Mouse (Mus musculus) MEL (cell line): ENCODE measurements at regions not wholly inside any gene's neighbourhood (a gene's known extent, or its start where the extent isn't known, plus 50 kb on each side); places are given as distances from the start of the nearest gene placed in this dataset.

Source experiments
- DNase-seq: peaks from one replicate; pipeline ENCODE4 v3.0.0; 2011; ENCODE audit warnings: low read depth, low spot score
- H3K27ac ChIP-seq: 2 replicates; pipeline ENCODE4 v1.5.1; 2012; ENCODE audit warnings: low read depth, mild to moderate bottlenecking, control low read depth, low read length, moderate library complexity; ENCODE audit not compliant: control insufficient read depth
- H3K27me3 ChIP-seq, 2 experiments: fragments of 150-350 bp in 1 of 2; sonication (generic) in 1 of 2; 2 replicates each; pipeline ENCODE4 v1.6.1; 2012; ENCODE audit warnings: low read length in 2 of 2, mild to moderate bottlenecking in 2 of 2, improper control_type of control experiment in 1 of 2, moderate library complexity in 1 of 2; ENCODE audit not compliant: insufficient read depth in 2 of 2, control insufficient read depth in 1 of 2
- H3K36me3 ChIP-seq, 2 experiments: 2 replicates each; pipeline ENCODE4 v1.6.1; 2012 to 2014; ENCODE audit warnings: low read length in 2 of 2, improper control_type of control experiment in 1 of 2, inconsistent platforms in 1 of 2, mild to moderate bottlenecking in 1 of 2; ENCODE audit not compliant: insufficient read depth in 2 of 2, control insufficient read depth in 1 of 2
- H3K4me1 ChIP-seq, 2 experiments: fragments of 150-350 bp in 1 of 2; sonication (generic) in 1 of 2; 2 replicates each; pipeline ENCODE4 v1.6.1; 2012; ENCODE audit warnings: low read length in 2 of 2, improper control_type of control experiment in 1 of 2, mild to moderate bottlenecking in 1 of 2; ENCODE audit not compliant: insufficient read depth in 2 of 2, control insufficient read depth in 1 of 2
- H3K4me3 ChIP-seq, 2 experiments: fragments of 150-350 bp in 1 of 2; sonication (generic) in 1 of 2; 2 replicates each; pipeline ENCODE4 v1.5.1; 2012; ENCODE audit warnings: low read depth in 2 of 2, low read length in 2 of 2, mild to moderate bottlenecking in 2 of 2, moderate library complexity in 2 of 2, control low read depth in 1 of 2, improper control_type of control experiment in 1 of 2; ENCODE audit not compliant: control insufficient read depth in 1 of 2, insufficient read depth in 1 of 2
- H3K79me2 ChIP-seq: 2 replicates; pipeline ENCODE4 v1.6.1; 2012; ENCODE audit warnings: mild to moderate bottlenecking, low read length, moderate library complexity; ENCODE audit not compliant: control insufficient read depth, poor library complexity, insufficient read depth
- H3K9ac ChIP-seq: 2 replicates; pipeline ENCODE4 v1.6.1; 2012; ENCODE audit warnings: low read depth, mild to moderate bottlenecking, control low read depth, low read length, moderate library complexity; ENCODE audit not compliant: control insufficient read depth, poor library complexity, severe bottlenecking
- H3K9me3 ChIP-seq: fragments of 150-350 bp; sonication (generic); replicated peaks from 2 replicates; pipeline ENCODE4 v1.6.1; 2012; ENCODE audit warnings: mild to moderate bottlenecking, low read length, improper control_type of control experiment, moderate library complexity; ENCODE audit not compliant: insufficient read depth
- BHLHE40 ChIP-seq: IDR thresholded peaks from 2 replicates; pipeline ENCODE4 v1.6.1; 2012; ENCODE audit warnings: low read depth, mild to moderate bottlenecking, inconsistent platforms, low read length, improper control_type of control experiment, borderline replicate concordance
- CHD2 ChIP-seq: IDR thresholded peaks from 2 replicates; pipeline ENCODE4 v1.6.1; 2011; ENCODE audit warnings: low read length, improper control_type of control experiment
- CTCF ChIP-seq, 3 experiments: IDR thresholded peaks in 2 of 3; conservative IDR thresholded peaks in 1 of 3; 2 replicates each; pipeline ENCODE4 v1.5.1; 2011 to 2012; ENCODE audit warnings: low read length in 3 of 3, low read depth in 2 of 3, mild to moderate bottlenecking in 2 of 3, improper control_type of control experiment in 1 of 3, inconsistent platforms in 1 of 3, mixed read lengths in 1 of 3, moderate library complexity in 1 of 3; ENCODE audit not compliant: control insufficient read depth in 1 of 3, insufficient read depth in 1 of 3, poor library complexity in 1 of 3, severe bottlenecking in 1 of 3
- ELF1 ChIP-seq: IDR thresholded peaks from 2 replicates; pipeline ENCODE4 v1.6.1; 2014; ENCODE audit warnings: low read depth, mild to moderate bottlenecking, inconsistent platforms, low read length, improper control_type of control experiment, moderate library complexity
- EP300 ChIP-seq, 2 experiments: IDR thresholded peaks; 2 replicates each; pipeline ENCODE4 v1.6.1; 2011; ENCODE audit warnings: improper control_type of control experiment in 2 of 2, low read length in 2 of 2, low read depth in 1 of 2, mild to moderate bottlenecking in 1 of 2
- ETS1 ChIP-seq: IDR thresholded peaks from 2 replicates; pipeline ENCODE4 v1.6.1; 2012; ENCODE audit warnings: low read depth, mild to moderate bottlenecking, inconsistent platforms, low read length, improper control_type of control experiment, moderate library complexity
- GATA1 ChIP-seq: IDR thresholded peaks from 2 replicates; pipeline ENCODE4 v1.6.1; 2011; ENCODE audit warnings: low read depth, low read length, improper control_type of control experiment
- HCFC1 ChIP-seq: IDR thresholded peaks from 2 replicates; pipeline ENCODE4 v1.6.1; 2012; ENCODE audit warnings: low read depth, mild to moderate bottlenecking, inconsistent platforms, low read length, improper control_type of control experiment, moderate library complexity
- JUND ChIP-seq: IDR thresholded peaks from 2 replicates; pipeline ENCODE4 v1.6.1; 2011; ENCODE audit warnings: low read depth, mild to moderate bottlenecking, improper control_type of control experiment, low read length
- KAT2A ChIP-seq: conservative IDR thresholded peaks from 2 replicates; pipeline ENCODE4 v1.6.1; 2012; ENCODE audit warnings: low read depth, low read length, improper control_type of control experiment, inconsistent platforms
- MAFK ChIP-seq: IDR thresholded peaks from 2 replicates; pipeline ENCODE4 v1.6.1; 2011; ENCODE audit warnings: low read depth, mild to moderate bottlenecking, low read length, improper control_type of control experiment, borderline replicate concordance
- MAX ChIP-seq: IDR thresholded peaks from 2 replicates; pipeline ENCODE4 v1.6.1; 2011; ENCODE audit warnings: low read length, improper control_type of control experiment
- MAZ ChIP-seq: IDR thresholded peaks from 2 replicates; pipeline ENCODE4 v1.6.1; 2012; ENCODE audit warnings: low read depth, mild to moderate bottlenecking, inconsistent platforms, low read length, improper control_type of control experiment
- MXI1 ChIP-seq: IDR thresholded peaks from 2 replicates; pipeline ENCODE4 v1.6.1; 2011; ENCODE audit warnings: mild to moderate bottlenecking, low read depth, low read length, improper control_type of control experiment
- MYB ChIP-seq: IDR thresholded peaks from 2 replicates; pipeline ENCODE4 v1.6.1; 2011; ENCODE audit warnings: mild to moderate bottlenecking, low read depth, low read length, improper control_type of control experiment
- MYC ChIP-seq: IDR thresholded peaks from 2 replicates; pipeline ENCODE4 v1.6.1; 2011; ENCODE audit warnings: low read depth, mild to moderate bottlenecking, low read length, improper control_type of control experiment, moderate library complexity
- NRF1 ChIP-seq: IDR thresholded peaks from 2 replicates; pipeline ENCODE4 v1.6.1; 2014; ENCODE audit warnings: low read depth, mild to moderate bottlenecking, inconsistent platforms, low read length, improper control_type of control experiment, moderate library complexity; ENCODE audit not compliant: poor library complexity, insufficient read depth, severe bottlenecking
- POLR2A ChIP-seq, 2 experiments: IDR thresholded peaks; 2 replicates each; pipeline ENCODE4 v1.6.1; 2011 to 2012; ENCODE audit warnings: low read length in 2 of 2, mild to moderate bottlenecking in 2 of 2, control low read depth in 1 of 2, improper control_type of control experiment in 1 of 2, low read depth in 1 of 2, moderate library complexity in 1 of 2; ENCODE audit not compliant: control insufficient read depth in 1 of 2, insufficient read depth in 1 of 2, poor library complexity in 1 of 2
- POLR2AphosphoS2 ChIP-seq: IDR thresholded peaks from 2 replicates; pipeline ENCODE4 v1.6.1; 2011; ENCODE audit warnings: low read length, improper control_type of control experiment
- RCOR1 ChIP-seq: IDR thresholded peaks from 2 replicates; pipeline ENCODE4 v1.6.1; 2012; ENCODE audit warnings: low read depth, mild to moderate bottlenecking, inconsistent platforms, low read length, improper control_type of control experiment
- SIN3A ChIP-seq: IDR thresholded peaks from 2 replicates; pipeline ENCODE4 v1.6.1; 2012; ENCODE audit warnings: low read length, improper control_type of control experiment, inconsistent platforms
- SMC3 ChIP-seq: IDR thresholded peaks from 2 replicates; pipeline ENCODE4 v1.6.1; 2011; ENCODE audit warnings: low read depth, low read length, improper control_type of control experiment
- TAL1 ChIP-seq: IDR thresholded peaks from 2 replicates; pipeline ENCODE4 v1.6.1; 2012; ENCODE audit warnings: mild to moderate bottlenecking, inconsistent platforms, low read length, moderate library complexity, mixed read lengths
- TBP ChIP-seq: IDR thresholded peaks from 2 replicates; pipeline ENCODE4 v1.8.0; 2011; ENCODE audit warnings: low read depth, low read length, improper control_type of control experiment
- TCF12 ChIP-seq: IDR thresholded peaks from 2 replicates; pipeline ENCODE4 v1.6.1; 2014; ENCODE audit warnings: low read depth, mild to moderate bottlenecking, inconsistent platforms, low read length, improper control_type of control experiment, moderate library complexity
- UBTF ChIP-seq: IDR thresholded peaks from 2 replicates; pipeline ENCODE4 v1.6.1; 2012; ENCODE audit warnings: low read depth, mild to moderate bottlenecking, inconsistent platforms, low read length, improper control_type of control experiment, moderate library complexity, borderline replicate concordance; ENCODE audit not compliant: insufficient read depth
- ZC3H11A ChIP-seq: IDR thresholded peaks from 2 replicates; pipeline ENCODE4 v1.6.1; 2012; ENCODE audit warnings: low read depth, mild to moderate bottlenecking, inconsistent platforms, low read length, improper control_type of control experiment
- ZKSCAN1 ChIP-seq: IDR thresholded peaks from 2 replicates; pipeline ENCODE4 v1.6.1; 2012; ENCODE audit warnings: low read depth, mild to moderate bottlenecking, inconsistent platforms, low read length, improper control_type of control experiment, moderate library complexity
- ZMIZ1 ChIP-seq: IDR thresholded peaks from 2 replicates; pipeline ENCODE4 v1.6.1; 2012; ENCODE audit warnings: low read depth, mild to moderate bottlenecking, inconsistent platforms, low read length, improper control_type of control experiment, moderate library complexity
- ZNF384 ChIP-seq: IDR thresholded peaks from 2 replicates; pipeline ENCODE4 v1.6.1; 2012; ENCODE audit warnings: low read depth, mild to moderate bottlenecking, inconsistent platforms, low read length, improper control_type of control experiment

GRCm38 (mm10) chr8:96409601-96410000, 521.3 kb upstream of the Got2 start:
- Histone ChIP-seq H3K9me3 (no peaks in the 10 kb centered on the region), H3K79me2 (no peaks in the 10 kb centered on the region), H3K4me3 (no peak overlapping the region), H3K27me3 (no peaks in the 10 kb centered on the region), H3K27ac (no peak overlapping the region), H3K9ac (no peak overlapping the region), H3K4me1 (peaks cover 0 to 6% of the 10 kb centered on the region in 2 experiments; a peak in 2 of 4 replicates), H3K36me3 (peaks cover 0 to 3% of the 10 kb centered on the region in 2 experiments; a peak in 2 of 4 replicates)
- no peak for TF ChIP-seq JUND
- no peak for TF ChIP-seq MAFK
- TF ChIP-seq MAX = no peak
- no peak for TF ChIP-seq TCF12
- no peak for TF ChIP-seq POLR2A (IDR thresholded peaks at IDR 0.05; ENCODE audit: control insufficient read depth in 1 of 2, insufficient read depth in 1 of 2, low read depth in 1 of 2, low read length in 2 of 2, poor library complexity in 1 of 2)
- no peak for TF ChIP-seq POLR2AphosphoS2
- no peak for TF ChIP-seq MYB
- DNase-seq = no peak

GRCm38 (mm10) chr8:96404549-96405145, 516.3 kb upstream of the Got2 start:
- H3K4me3 ChIP-seq = peak overlapping the region; percentile 32 to 42
- peaks cover 3% of the 10 kb centered on the region; the same call in 1 of the 2 replicates for H3K79me2 ChIP-seq
- peaks cover 3 to 6% of the 10 kb centered on the region in 2 experiments for H3K4me1 ChIP-seq
- H3K9me3 ChIP-seq = no peaks in the 10 kb centered on the region
- H3K27ac ChIP-seq = peak overlapping the region; percentile 85
- H3K27me3 ChIP-seq = no peaks in the 10 kb centered on the region
- peak; percentile 96 for DNase-seq
- peaks cover 0 to 11% of the 10 kb centered on the region in 2 experiments; a peak in 3 of 4 replicates for H3K36me3 ChIP-seq
- H3K9ac ChIP-seq = peak overlapping the region; percentile 42
- TF ChIP-seq KAT2A = no peak
- no peak; the same call in 1 of the 2 replicates for TF ChIP-seq NRF1
- no peak for TF ChIP-seq CTCF (IDR thresholded peaks at IDR 0.05 in 2 of 3, conservative IDR thresholded peaks at IDR 0.05 in 1 of 3; ENCODE audit: control insufficient read depth in 1 of 3, insufficient read depth in 1 of 3, low read depth in 2 of 3, low read length in 3 of 3, poor library complexity in 1 of 3, severe bottlenecking in 1 of 3)
- TF ChIP-seq MAX = no peak
- TF ChIP-seq POLR2A (IDR thresholded peaks at IDR 0.05; ENCODE audit: control insufficient read depth in 1 of 2, insufficient read depth in 1 of 2, low read depth in 1 of 2, low read length in 2 of 2, poor library complexity in 1 of 2) = peak in 1 of 2 experiments; percentile 85; a peak in 2 of 4 replicates
- peak; percentile 81 to 87 for TF ChIP-seq EP300 (IDR thresholded peaks at IDR 0.05; ENCODE audit: low read depth in 1 of 2, low read length in 2 of 2)
- TF ChIP-seq HCFC1 = peak; percentile 26; the same call in 1 of the 2 replicates
- peak; percentile 37 for TF ChIP-seq TAL1
- 0 out of 2 replicates have a peak, but pooled peaks have one; percentile 11 for TF ChIP-seq MYC
- TF ChIP-seq CHD2 = no peak
- TF ChIP-seq RCOR1 = no peak; the same call in none of the 2 replicates
- no peak for TF ChIP-seq ZKSCAN1
- peak; percentile 79 for TF ChIP-seq TCF12
- TF ChIP-seq MYB = no peak
- TF ChIP-seq TBP = peak; percentile 97
- peak; percentile 75; the same call in 1 of the 2 replicates for TF ChIP-seq ZMIZ1
- TF ChIP-seq MXI1 = peak; percentile 40; the same call in 1 of the 2 replicates
- TF ChIP-seq MAFK = no peak
- TF ChIP-seq GATA1 = no peak; the same call in 1 of the 2 replicates
- TF ChIP-seq ZNF384 = no peak
- TF ChIP-seq SMC3 = no peak
- peak; percentile 46; the same call in 1 of the 2 replicates for TF ChIP-seq SIN3A
- TF ChIP-seq ZC3H11A = no peak
- TF ChIP-seq ETS1 = peak; percentile 90
- TF ChIP-seq UBTF = no peak
- TF ChIP-seq BHLHE40 = peak; percentile 49; the same call in 1 of the 2 replicates
- no peak for TF ChIP-seq ELF1
- TF ChIP-seq POLR2AphosphoS2 = peak; percentile 75; the same call in 1 of the 2 replicates
- no peak for TF ChIP-seq MAZ
